Mouse (Mus musculus) layer of hippocampus, postnatal 14 days (tissue): ENCODE measurements at regions not wholly inside any gene's neighbourhood (a gene's known extent, or its start where the extent isn't known, plus 50 kb on each side); places are given as distances from the start of the nearest gene placed in this dataset.

Source experiments
- DNase-seq, 2 experiments: peaks; one replicate each; pipeline ENCODE4 v3.0.0; 2021 to 2022; ENCODE audit warnings: low spot score in 2 of 2, mixed read lengths in 1 of 2

GRCm38 (mm10) chr1:146185444-146185843 lies 309.1 kb upstream of the Brinp3 start:
- no peak for DNase-seq

- DNase-seq, result no peak
Measured at GRCm38 (mm10) chr1:146211646-146212045, 282.9 kb upstream of the Brinp3 start.

- DNase-seq, result peak; percentile 35 to 76
Measured at GRCm38 (mm10) chr1:146231487-146232466, 262.8 kb upstream of the Brinp3 start.

GRCm38 (mm10) chr1:146260400-146260799 lies 234.2 kb upstream of the Brinp3 start:
- peak; percentile 1 to 25 for DNase-seq

- no peak for DNase-seq
Measured at GRCm38 (mm10) chr1:146299031-146299430, 195.5 kb upstream of the Brinp3 start.

- peak; percentile 19 to 67 for DNase-seq
Measured at GRCm38 (mm10) chr1:146312547-146312946, 182.0 kb upstream of the Brinp3 start.

GRCm38 (mm10) chr1:146316172-146317158 lies 178.1 kb upstream of the Brinp3 start:
- no peak for DNase-seq

- DNase-seq, result no peak
Measured at GRCm38 (mm10) chr1:146322026-146322425, 172.5 kb upstream of the Brinp3 start.

- no peak for DNase-seq
Measured at GRCm38 (mm10) chr1:146322862-146323261, 171.7 kb upstream of the Brinp3 start.

GRCm38 (mm10) chr1:146337049-146337448 lies 157.5 kb upstream of the Brinp3 start:
- no peak for DNase-seq

GRCm38 (mm10) chr1:146356964-146357363 lies 137.6 kb upstream of the Brinp3 start:
- DNase-seq, result no peak

GRCm38 (mm10) chr1:146358301-146358700 lies 136.3 kb upstream of the Brinp3 start:
- no peak for DNase-seq

GRCm38 (mm10) chr1:146359632-146360031 lies 134.9 kb upstream of the Brinp3 start:
- no peak for DNase-seq

- DNase-seq, result no peak
Measured at GRCm38 (mm10) chr1:146360124-146360523, 134.4 kb upstream of the Brinp3 start.

- DNase-seq, result no peak
Measured at GRCm38 (mm10) chr1:146363777-146364176, 130.8 kb upstream of the Brinp3 start.
